Mouse (Mus musculus) thymus, adult 2 months (tissue): ENCODE data around the gene Ptk6.

Experiments used
- CTCF ChIP-seq: fragments of 200-500 bp; IDR thresholded peaks from 2 replicates; pipeline ENCODE4 v1.5.1; 2012; ENCODE audit warnings: mild to moderate bottlenecking, control low read depth, low read length, moderate library complexity, borderline replicate concordance; ENCODE audit not compliant: control insufficient read depth, poor library complexity, insufficient read depth; ENCODE audit errors: extremely low read depth
- POLR2A ChIP-seq: fragments of 200-500 bp; IDR thresholded peaks from 2 replicates; pipeline ENCODE4 v1.6.1; 2012; ENCODE audit warnings: mild to moderate bottlenecking, low read length, control low read depth, moderate library complexity; ENCODE audit not compliant: control insufficient read depth, poor library complexity, insufficient read depth; ENCODE audit errors: extremely low read depth

DNA sequence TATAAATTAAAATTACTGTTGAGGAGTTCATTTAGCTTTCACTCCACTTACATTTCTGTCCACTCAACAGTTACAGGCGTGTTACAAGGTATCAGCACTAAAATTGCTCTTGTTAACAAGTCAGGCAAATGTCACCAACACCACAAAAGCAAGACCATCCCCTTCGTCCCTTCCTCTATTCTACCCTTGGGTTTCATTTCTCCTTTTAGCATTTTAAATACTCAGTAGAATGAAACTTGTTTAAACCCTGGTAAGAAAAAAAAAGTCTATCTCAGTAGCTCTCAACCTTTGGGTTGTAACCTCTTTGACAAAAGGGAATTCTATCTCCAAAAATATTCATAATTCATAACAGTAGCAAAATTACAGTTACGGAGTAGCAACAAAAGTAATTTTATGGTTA lies 9.5 kb downstream of the Ptk6 start:
- TF ChIP-seq CTCF (no peak), POLR2A (no peak)
